In genomic region chr11:58981541-58982447, GRCm38 (mm10) we compare ENCODE assay signal across 8 mouse cellular contexts. TPM values are rescaled to one million over a fixed set of nuclear protein-coding genes. Genes with fewer than 3 reads are reported as not detected.
DNase-seq lines count a peak whose midpoint lies in the region; ATAC-seq lines count a peak whose summit lies in the region.

No protein-coding gene starts in this region.

- peak; percentile 51 to 69 for DNase-seq in adrenal gland, adult (ENCODE audit: inconsistent age in 2 of 2, low spot score in 1 of 2)
- DNase-seq in adrenal gland, postnatal 4 days (ENCODE audit: low spot score in 2 of 2) = no peak
- peak; percentile 25 to 52 for DNase-seq in urinary bladder, postnatal 36 days (ENCODE audit: low spot score in 2 of 2)
- DNase-seq in urinary bladder, adult 2 months (ENCODE audit: low spot score) = no peak
- no peak for DNase-seq in heart, embryonic 10.5 days (ENCODE audit: low spot score)
- peak; percentile 84 for DNase-seq in layer of hippocampus, adult 9-11 months
- peak; percentile 59 to 74 for DNase-seq in spleen, postnatal 14 days (ENCODE audit: low spot score in 2 of 2)

- no peaks in the 10 kb centered on the region for H3K27me3 ChIP-seq in heart, embryonic 10.5 days (ENCODE audit: insufficient read depth, poor library complexity, severe bottlenecking)

- 54% methylated on average over 14 of the region's 14 CpGs for WGBS in heart, embryonic 10.5 days

- peaks cover 86% of the 10 kb centered on the region for H3K4me1 ChIP-seq in heart, embryonic 10.5 days

- H3K27ac ChIP-seq in heart, embryonic 10.5 days = peak overlapping the region; percentile 86

- peak overlapping the region; percentile 22; the same call in 1 of the 2 replicates for H3K4me3 ChIP-seq in heart, embryonic 10.5 days

- H3K36me3 ChIP-seq in heart, embryonic 10.5 days = peaks cover 57% of the 10 kb centered on the region

- no peaks in the 10 kb centered on the region for H3K9me3 ChIP-seq in heart, embryonic 10.5 days

- peak; percentile 64 for ATAC-seq in megakaryocyte, adult 5-6 weeks (ENCODE audit: poor library complexity, severe bottlenecking)

RNA-seq across cellular contexts. Expression of gene Trim11, which starts 3.9 kb away (rescaled TPM):
- 10 to 100 TPM; 34.1 to 34.8 TPM for total RNA-seq in adrenal gland, postnatal 4 days (2021)
- polyA plus RNA-seq in urinary bladder, adult 2 months (2012; rRNA removed) = 27.1 and 28.1 TPM in 2 replicates
- 24.0 and 31.4 TPM in 2 replicates for polyA plus RNA-seq in heart, embryonic 10.5 days (2016; fragmentation: Nextera tagmentation; extraction: Ambion mirVana)
- 22.2 and 26.7 TPM in 2 replicates for total RNA-seq in megakaryocyte, adult 5-6 weeks (2015)
- total RNA-seq in megakaryocyte, adult 5-6 weeks (2017) = 30.0 and 33.2 TPM in 2 replicates

RNA-seq across cellular contexts. Expression of gene Hist3h2a, which starts 27.3 kb away (rescaled TPM):
- total RNA-seq in adrenal gland, postnatal 4 days (2021) = 10 to 100 TPM; 47.6 to 64.4 TPM
- polyA plus RNA-seq in urinary bladder, adult 2 months (2012; rRNA removed) = 22.0 and 27.2 TPM in 2 replicates
- 15.5 and 15.9 TPM in 2 replicates for polyA plus RNA-seq in heart, embryonic 10.5 days (2016; fragmentation: Nextera tagmentation; extraction: Ambion mirVana)
- total RNA-seq in megakaryocyte, adult 5-6 weeks (2015) = 20.6 and 24.9 TPM in 2 replicates
- total RNA-seq in megakaryocyte, adult 5-6 weeks (2017) = 267 and 273 TPM in 2 replicates

RNA-seq across cellular contexts. Expression of gene Trim17, which starts 27.3 kb away (rescaled TPM):
- under 1 TPM; 0.08 to 0.36 TPM for total RNA-seq in adrenal gland, postnatal 4 days (2021)
- 0.23 and 0.49 TPM in 2 replicates for polyA plus RNA-seq in urinary bladder, adult 2 months (2012; rRNA removed)
- 0.75 and 0.79 TPM in 2 replicates for polyA plus RNA-seq in heart, embryonic 10.5 days (2016; fragmentation: Nextera tagmentation; extraction: Ambion mirVana)
- not detected in 2 replicates for total RNA-seq in megakaryocyte, adult 5-6 weeks (2015)
- total RNA-seq in megakaryocyte, adult 5-6 weeks (2017) = 0.07 TPM in 1 of 2 replicates, not detected in the other

RNA-seq across cellular contexts. Expression of gene Hist3h2ba, which starts 33.1 kb away (rescaled TPM):
- total RNA-seq in adrenal gland, postnatal 4 days (2021) = 10 to 100 TPM; 58.4 to 77.5 TPM
- 1.3 and 2.2 TPM in 2 replicates for polyA plus RNA-seq in urinary bladder, adult 2 months (2012; rRNA removed)
- polyA plus RNA-seq in heart, embryonic 10.5 days (2016; fragmentation: Nextera tagmentation; extraction: Ambion mirVana) = 4.8 and 9.8 TPM in 2 replicates
- 4.6 and 6.9 TPM in 2 replicates for total RNA-seq in megakaryocyte, adult 5-6 weeks (2015)
- 5.4 and 10.9 TPM in 2 replicates for total RNA-seq in megakaryocyte, adult 5-6 weeks (2017)

RNA-seq across cellular contexts. Expression of gene Rnf187, which starts 43.1 kb away (rescaled TPM):
- total RNA-seq in adrenal gland, postnatal 4 days (2021) = 100 to 1,000 TPM; 171 to 181 TPM
- polyA plus RNA-seq in urinary bladder, adult 2 months (2012; rRNA removed) = 137 and 140 TPM in 2 replicates
- polyA plus RNA-seq in heart, embryonic 10.5 days (2016; fragmentation: Nextera tagmentation; extraction: Ambion mirVana) = 169 and 213 TPM in 2 replicates
- total RNA-seq in megakaryocyte, adult 5-6 weeks (2015) = 42.6 and 42.9 TPM in 2 replicates
- 49.7 and 61.7 TPM in 2 replicates for total RNA-seq in megakaryocyte, adult 5-6 weeks (2017)

Comparison
In these comparisons a context has a peak if more than half of its experiments do, and no peak if none do; other contexts are left out.
1. DNase-seq: peak in adrenal gland, adult (2 of 2), urinary bladder, postnatal 36 days (2 of 2), layer of hippocampus, adult 9-11 months (single experiment) and spleen, postnatal 14 days (2 of 2); none in adrenal gland, postnatal 4 days (0 of 2), urinary bladder, adult 2 months (single experiment) and heart, embryonic 10.5 days (single experiment).